Mouse (Mus musculus) embryo, embryonic 11.5 days (tissue): ENCODE measurements around the gene Tspo.

Experiments
- DNase-seq: peaks from one replicate; pipeline ENCODE4 v3.0.0-alpha.2; 2012; ENCODE audit warnings: low read depth, low spot score

Tspo gene

GRCm38 (mm10) chr15:83541647-83542287, 21.6 kb upstream of the Tspo start:
- no peak for DNase-seq

- no peak for DNase-seq
Measured at GRCm38 (mm10) chr15:83546029-83546428, 17.4 kb upstream of the Tspo start.

GRCm38 (mm10) chr15:83547144-83547543, 16.2 kb upstream of the Tspo start:
- DNase-seq, result no peak

- no peak for DNase-seq
Measured at GRCm38 (mm10) chr15:83550137-83550536, 13.3 kb upstream of the Tspo start.

- no peak for DNase-seq
Measured at GRCm38 (mm10) chr15:83553831-83554230, 9.6 kb upstream of the Tspo start.

- peak; percentile 84 for DNase-seq
Measured at GRCm38 (mm10) chr15:83555161-83555974, 8.0 kb upstream of the Tspo start.

- DNase-seq, result no peak
Measured at GRCm38 (mm10) chr15:83560941-83561477, 2.4 kb upstream of the Tspo start.

- DNase-seq, result no peak
Measured at GRCm38 (mm10) chr15:83562626-83563270, 644 bp upstream of the Tspo start.

GRCm38 (mm10) chr15:83563857-83564651, 662 bp downstream of the Tspo start:
- DNase-seq, result no peak

- no peak for DNase-seq
Measured at GRCm38 (mm10) chr15:83565434-83565833, 2.0 kb downstream of the Tspo start.

GRCm38 (mm10) chr15:83566006-83566405, 2.6 kb downstream of the Tspo start:
- DNase-seq, result no peak

GRCm38 (mm10) chr15:83567728-83568127, 4.3 kb downstream of the Tspo start:
- no peak for DNase-seq

GRCm38 (mm10) chr15:83568544-83568943, 5.2 kb downstream of the Tspo start:
- DNase-seq, result no peak

- DNase-seq, result no peak
Measured at GRCm38 (mm10) chr15:83569682-83570081, 6.3 kb downstream of the Tspo start.

- DNase-seq, result no peak
Measured at GRCm38 (mm10) chr15:83570641-83571040, 7.2 kb downstream of the Tspo start.

GRCm38 (mm10) chr15:83571636-83572035, 8.2 kb downstream of the Tspo start:
- DNase-seq, result no peak

- DNase-seq, result no peak
Measured at GRCm38 (mm10) chr15:83572132-83572531, 8.7 kb downstream of the Tspo start.

GRCm38 (mm10) chr15:83573606-83574005, 10.2 kb downstream of the Tspo start:
- DNase-seq, result no peak

GRCm38 (mm10) chr15:83574731-83575351, 11.4 kb downstream of the Tspo start:
- no peak for DNase-seq

- no peak for DNase-seq
Measured at GRCm38 (mm10) chr15:83575543-83575942, 12.2 kb downstream of the Tspo start.

GRCm38 (mm10) chr15:83576651-83577050, 13.3 kb downstream of the Tspo start:
- no peak for DNase-seq
